Mouse (Mus musculus) lung, postnatal 36 days (tissue): ENCODE results near the gene Olfr1192-ps1.
"Not testable (repeated sequence)": the region's sequence is repeated elsewhere in the genome, so short reads cannot be mapped to it uniquely, and the experiment has no call there.

Experiments
- DNase-seq: peaks from one replicate; pipeline ENCODE4 v3.0.0; 2022; ENCODE audit warnings: mixed read lengths

The Olfr1192-ps1 gene

DNA sequence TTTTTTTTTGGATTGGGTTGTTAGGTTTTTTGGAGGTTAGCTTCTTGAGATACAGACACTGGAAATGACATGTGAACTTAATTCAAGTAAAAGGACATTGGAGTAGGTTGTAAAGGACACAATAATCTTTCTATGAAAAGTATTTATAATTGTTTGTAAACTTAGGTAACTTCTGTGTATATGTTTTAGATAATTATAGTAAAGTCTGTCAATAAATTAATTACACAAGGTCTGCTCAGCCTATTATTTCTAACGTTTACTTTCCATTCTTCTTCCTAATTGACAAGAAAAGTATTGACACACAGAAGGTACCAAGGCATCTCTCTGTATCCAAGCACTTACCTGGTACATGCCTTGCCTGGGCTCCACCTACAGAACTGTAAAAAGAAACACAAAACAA is at the start of gene Olfr1192-ps1:
Gene Olfr1192-ps1 (plus strand): TSS at position 301 of the 400 bp plus-strand sequence.
- DNase-seq, result no peak

DNA sequence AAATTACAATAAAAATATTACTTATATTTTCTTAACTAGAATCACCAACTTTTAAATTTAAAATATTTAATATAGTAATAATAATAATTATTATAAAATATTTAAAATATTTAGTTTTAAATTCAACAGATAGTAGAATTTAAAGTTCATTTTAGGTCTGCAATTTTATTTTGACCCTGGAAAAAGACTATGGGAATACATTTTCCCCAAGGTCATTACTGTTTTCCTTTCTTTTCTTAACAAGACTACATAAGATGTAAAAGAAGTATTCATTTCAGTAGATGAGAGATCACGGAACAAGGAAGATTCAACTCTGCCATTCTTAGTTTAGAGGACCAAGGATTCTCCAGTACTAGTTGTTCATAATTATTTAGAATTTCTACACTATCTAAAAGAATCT is 8.1 kb upstream of the Olfr1192-ps1 start, which contains the start of gene Olfr1191-ps1:
Gene Olfr1191-ps1 (plus strand): TSS at position 301 of the 400 bp plus-strand sequence.
- not testable (repeated sequence) for DNase-seq

DNA sequence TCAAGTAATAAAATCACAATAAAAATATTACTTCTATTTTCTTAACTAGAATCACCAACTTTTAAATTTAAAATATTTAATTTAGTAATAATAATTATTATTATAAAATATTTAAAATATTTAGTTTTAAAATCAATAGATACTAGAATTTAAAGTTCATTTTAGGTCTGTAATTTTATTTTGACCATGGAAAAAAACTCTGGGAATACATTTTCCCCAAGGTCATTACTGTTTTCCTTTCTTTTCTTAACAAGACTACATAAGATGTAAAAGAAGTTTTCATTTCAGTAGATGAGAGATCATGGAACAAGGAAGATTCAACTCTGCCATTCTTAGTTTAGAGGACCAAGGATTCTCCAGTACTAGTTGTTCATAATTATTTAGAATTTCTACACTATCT is 27.0 kb downstream of the Olfr1192-ps1 start, which contains the start of gene Olfr1193:
Gene Olfr1193 (plus strand): TSS at position 301 of the 400 bp plus-strand sequence.
- not testable (repeated sequence) for DNase-seq

GRCm38 (mm10) chr2:88689087-88689486 is 40.8 kb downstream of the Olfr1192-ps1 start, which contains the start of gene Olfr1195:
Gene Olfr1195, minus strand, starts transcription at chr2:88689187.
- DNase-seq, result no peak

DNA sequence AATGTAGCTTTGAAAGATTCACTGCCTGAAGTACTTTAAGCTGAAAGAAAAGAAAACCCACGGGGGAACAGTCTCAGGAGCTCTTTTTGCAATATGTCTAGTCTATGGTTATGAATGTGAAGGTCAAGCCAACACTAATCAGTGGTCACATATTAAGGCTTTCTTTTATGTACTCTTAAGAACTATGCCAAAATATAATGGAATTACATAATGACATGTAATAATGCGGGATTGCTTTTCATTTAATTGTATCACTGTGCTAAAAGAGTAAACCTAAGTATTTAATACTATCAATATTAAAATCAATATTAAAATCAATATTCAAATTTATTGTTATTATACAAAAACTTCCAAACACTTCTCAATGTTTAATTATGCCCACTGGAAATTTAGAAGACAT is 56.2 kb downstream of the Olfr1192-ps1 start, which contains the start of gene Olfr1196:
Gene Olfr1196 (minus strand): TSS at position 101 of the 400 bp plus-strand sequence.
- DNase-seq, result no peak
